Mouse (Mus musculus) hindlimb bud, embryonic 11.5 days (tissue): ENCODE measurements around the gene Narfl.

ENCODE experiments used
- DNase-seq: peaks from one replicate; pipeline ENCODE4 v3.0.0-alpha.2; 2012; ENCODE audit warnings: low read depth, low spot score; ENCODE audit errors: extremely low spot score

Narfl gene

GRCm38 (mm10) chr17:25761561-25761970 is 12.0 kb upstream of the Narfl start:
- no peak for DNase-seq

GRCm38 (mm10) chr17:25762591-25762990 is 11.0 kb upstream of the Narfl start:
- no peak for DNase-seq

DNA sequence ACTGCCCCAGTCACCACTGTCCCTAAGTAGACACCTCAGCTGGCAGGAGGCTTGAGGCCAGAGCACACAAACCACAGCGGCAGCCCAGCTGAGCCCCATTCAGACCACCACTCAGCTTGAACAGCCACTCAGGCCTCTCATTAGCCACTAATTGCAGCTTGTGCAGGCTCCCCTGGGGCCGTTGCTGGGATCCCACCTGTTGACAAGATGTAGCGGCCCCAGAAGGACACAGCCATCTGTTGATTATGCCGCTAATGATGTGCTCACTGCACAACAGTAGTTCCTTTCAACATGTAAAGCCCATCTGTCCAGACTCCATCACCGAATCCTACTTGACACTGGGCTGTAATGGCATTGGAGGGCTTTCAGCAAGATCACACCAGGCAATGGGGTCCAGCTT is 7.7 kb upstream of the Narfl start:
- no peak for DNase-seq

DNA sequence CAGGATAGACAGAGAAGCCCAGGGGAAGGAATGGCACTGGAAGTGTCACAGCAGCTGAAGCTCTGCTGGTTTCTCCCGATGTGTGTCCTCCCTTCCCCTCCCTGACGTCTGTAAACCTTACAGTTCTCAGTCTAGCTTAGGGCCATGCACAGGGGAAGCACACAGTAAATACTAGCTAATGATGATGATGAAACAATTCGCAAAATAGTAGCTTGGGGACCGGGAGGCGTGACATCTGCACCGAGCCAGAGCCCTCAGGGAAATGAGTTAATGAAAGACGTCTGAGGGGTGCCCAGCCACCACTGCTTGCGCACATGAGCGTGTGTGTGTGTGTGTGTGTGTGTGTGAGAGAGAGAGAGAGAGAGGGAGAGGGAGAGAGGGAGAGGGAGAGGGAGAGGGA is 4.2 kb upstream of the Narfl start:
- DNase-seq: no peak

- DNase-seq: no peak
Observed at GRCm38 (mm10) chr17:25775318-25776062, 1.9 kb downstream of the Narfl start.

GRCm38 (mm10) chr17:25777948-25778347 is 4.4 kb downstream of the Narfl start:
- DNase-seq: no peak

- DNase-seq: no peak
Observed at GRCm38 (mm10) chr17:25781339-25781738, 7.8 kb downstream of the Narfl start.

DNA sequence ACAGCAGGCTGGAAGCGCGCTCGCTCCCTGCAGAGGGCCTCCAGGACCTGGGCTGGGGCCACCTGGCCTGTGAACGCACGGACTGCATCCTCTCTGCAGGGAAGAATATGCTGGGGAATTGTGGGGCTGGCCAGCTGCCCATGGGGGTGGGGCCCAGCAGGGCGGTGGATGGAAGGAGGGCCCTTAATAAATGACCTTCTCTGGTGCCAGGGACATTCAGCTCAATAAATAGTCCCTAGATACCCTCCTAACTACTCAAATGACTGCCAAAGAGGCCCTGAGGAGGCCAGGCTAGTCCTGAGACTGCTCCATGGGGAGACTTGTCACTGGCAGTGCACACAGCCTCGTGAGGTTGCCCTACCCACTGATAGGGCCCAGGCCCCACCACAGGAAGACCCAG is 9.5 kb downstream of the Narfl start:
- DNase-seq: no peak

- DNase-seq: no peak
Observed at GRCm38 (mm10) chr17:25783861-25784574, 10.4 kb downstream of the Narfl start.

DNA sequence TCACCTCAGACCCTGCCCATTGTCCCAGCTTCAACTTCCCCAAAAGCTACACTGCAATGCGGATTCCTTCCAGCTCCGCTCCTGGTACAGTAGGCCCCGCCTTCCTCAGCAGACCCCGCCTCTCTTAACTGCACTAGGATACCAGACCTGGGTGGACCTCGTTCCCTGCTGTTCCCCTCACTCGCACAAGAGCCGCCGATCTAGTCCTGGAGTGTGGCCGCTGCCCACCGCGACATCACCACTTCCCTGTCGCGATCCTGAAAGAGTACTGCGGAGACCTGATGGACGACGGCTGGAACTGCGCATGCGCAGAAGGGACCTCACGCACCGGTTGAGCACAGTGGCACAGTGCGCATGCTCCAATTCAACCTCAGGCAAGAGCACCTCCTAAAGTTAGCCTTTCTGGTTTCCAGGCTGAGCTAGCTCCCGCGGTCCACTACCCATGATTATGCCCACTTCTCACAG is 11.7 kb downstream of the Narfl start, which contains the start of gene Haghl:
TSS of gene Haghl (minus strand) at position 393 of the 465 bp plus-strand sequence.
- peak; percentile 92 for DNase-seq

DNA sequence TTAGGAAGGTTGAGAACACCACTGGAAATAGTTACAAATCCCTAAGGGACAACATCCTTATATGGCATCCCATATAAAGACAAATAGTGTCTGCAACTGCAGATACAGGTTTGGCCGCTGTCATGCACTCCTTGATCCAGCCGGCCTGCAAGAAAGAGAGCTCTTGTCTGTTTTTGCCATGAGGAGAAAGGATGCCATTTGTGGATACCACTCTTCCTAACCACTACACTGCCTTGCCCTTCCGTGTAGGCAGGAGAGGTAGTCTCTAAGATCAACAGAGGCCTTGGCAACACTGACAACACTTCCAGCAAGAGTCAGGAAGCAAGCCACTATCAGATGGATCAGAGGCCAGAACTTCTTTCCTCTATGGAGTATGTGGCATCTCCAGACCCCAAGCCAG is 12.7 kb downstream of the Narfl start, which contains the start of gene Ccdc78:
TSS of gene Ccdc78 (plus strand) at position 301 of the 400 bp plus-strand sequence.
- no peak for DNase-seq

GRCm38 (mm10) chr17:25786781-25787504 is 13.4 kb downstream of the Narfl start:
- DNase-seq: no peak

DNA sequence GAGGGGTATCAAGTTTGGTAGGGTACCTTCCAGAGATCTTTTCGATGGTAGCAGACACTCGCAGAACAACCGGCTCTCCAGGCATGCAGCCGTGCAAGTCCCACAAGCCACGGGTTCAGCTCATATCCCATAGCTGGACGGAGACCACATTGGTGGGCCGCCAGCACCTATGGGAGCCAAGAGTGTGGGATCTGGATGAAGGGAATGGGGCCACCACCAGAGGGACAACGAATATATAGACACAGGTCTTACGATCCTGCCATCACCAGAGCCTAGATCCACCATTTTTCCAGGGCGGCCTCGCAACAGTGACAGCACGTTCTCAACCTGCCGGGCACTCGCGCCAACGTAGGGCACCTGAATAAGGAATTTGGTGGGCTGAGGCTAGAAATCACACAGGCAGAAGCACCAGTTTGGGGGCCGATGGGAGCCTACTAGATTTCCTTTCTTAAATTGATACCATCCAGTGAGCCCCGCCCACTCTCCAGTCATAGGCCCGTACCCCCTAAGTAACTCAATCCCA is 17.8 kb downstream of the Narfl start:
- DNase-seq: no peak

DNA sequence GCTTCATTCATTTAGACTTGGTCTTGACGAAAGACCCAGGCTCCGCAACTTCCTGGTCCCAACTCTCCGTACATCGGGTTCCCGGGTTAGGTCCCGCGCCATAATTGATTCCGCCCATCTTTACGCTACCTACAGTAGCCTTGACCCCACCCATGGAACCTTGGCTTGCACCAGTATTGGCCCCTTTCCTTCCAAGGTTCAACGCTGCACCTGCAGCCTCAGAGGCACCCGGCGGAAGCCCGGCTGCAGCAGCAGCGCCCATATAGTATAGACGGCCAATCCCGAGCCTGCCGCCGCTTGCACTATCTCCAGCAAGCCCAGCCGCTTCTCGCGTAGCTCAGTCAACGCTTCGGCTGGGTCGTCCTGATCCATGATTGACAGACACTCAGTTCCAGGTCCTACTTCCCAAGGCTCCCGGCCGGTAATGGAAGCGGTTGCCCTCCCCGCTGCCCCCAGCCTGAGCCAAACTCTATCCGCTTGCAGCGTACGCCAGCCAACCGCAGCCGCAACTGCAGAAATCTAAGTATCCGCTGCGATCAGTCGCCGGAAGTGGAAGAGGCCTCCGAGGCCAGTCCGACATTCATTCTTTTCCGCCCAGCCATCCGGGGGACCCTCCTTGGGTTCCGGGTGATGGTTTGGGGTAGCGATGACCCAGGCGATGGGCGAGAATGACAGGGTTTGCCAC is 18.4 kb downstream of the Narfl start:
- peak; percentile 47 for DNase-seq

- no peak for DNase-seq
Observed at GRCm38 (mm10) chr17:25792615-25793014, 19.0 kb downstream of the Narfl start, which contains the start of gene Fam173a. Gene Fam173a, minus strand, starts transcription at chr17:25792901.

- no peak for DNase-seq
Observed at GRCm38 (mm10) chr17:25794197-25794596, 20.6 kb downstream of the Narfl start.

DNA sequence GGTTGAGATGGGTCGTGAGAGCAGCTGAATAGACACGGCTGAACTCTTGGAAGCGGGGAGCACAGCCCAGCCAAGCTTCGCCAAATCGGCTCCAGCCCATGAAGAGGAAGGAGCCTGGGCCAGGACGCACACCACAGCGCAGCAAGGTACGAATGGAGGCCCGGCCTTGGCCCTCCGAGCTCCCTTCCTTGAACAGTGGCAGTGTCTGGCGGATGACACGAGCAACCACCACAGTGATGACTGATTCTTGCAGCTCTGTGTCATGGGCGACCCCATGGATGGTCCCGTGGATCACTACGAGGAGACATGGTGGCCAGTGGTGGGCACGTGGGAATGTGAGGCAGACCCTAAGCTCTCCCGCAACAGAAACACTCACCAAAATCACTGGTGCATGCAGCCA is 21.4 kb downstream of the Narfl start:
- DNase-seq: no peak

DNA sequence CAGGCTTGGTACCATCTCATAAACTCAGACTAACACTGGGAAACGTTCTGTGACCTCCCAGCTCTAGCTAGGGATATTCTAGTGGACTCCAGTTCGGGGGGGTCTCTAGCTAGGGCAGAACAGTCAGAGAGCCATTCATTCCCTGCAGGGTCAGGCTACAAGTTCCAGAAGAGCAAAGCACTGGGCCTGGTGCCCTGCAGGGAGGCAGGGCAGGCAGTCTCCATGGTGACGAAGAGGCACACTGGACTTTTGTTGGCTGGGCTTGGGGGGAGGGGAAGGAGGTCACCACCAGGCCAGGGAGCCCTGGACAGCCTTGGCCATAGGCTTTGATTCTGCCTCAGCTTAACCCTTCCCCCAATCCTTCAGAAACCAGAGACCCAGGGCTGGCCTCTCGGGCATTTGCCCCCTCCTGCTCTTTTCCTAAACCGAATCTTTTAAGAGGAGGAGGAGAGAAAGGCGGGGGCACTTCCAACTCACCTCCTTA is 22.1 kb downstream of the Narfl start, which contains the start of gene AC134908.4:
TSS of gene AC134908.4 (minus strand) at position 51 of the 484 bp plus-strand sequence.
- DNase-seq: peak; percentile 49

- no peak for DNase-seq
Observed at GRCm38 (mm10) chr17:25796211-25796771, 22.7 kb downstream of the Narfl start.

GRCm38 (mm10) chr17:25796951-25797369 is 23.4 kb downstream of the Narfl start, which contains the start of gene Metrn:
Gene Metrn, minus strand, starts transcription at chr17:25797136.
- DNase-seq: no peak
